Mouse (Mus musculus): ENCODE results near the gene Ddr2. TPM values are rescaled to one million over a fixed set of nuclear protein-coding genes. Genes with fewer than 3 reads are reported as not detected.
"Not testable (repeated sequence)": the region's sequence is repeated elsewhere in the genome, so short reads cannot be mapped to it uniquely, and the experiment has no call there.

Gene Ddr2
- polyA plus RNA-seq, 1 experiment from 2014 or later, result 22.8 TPM

DNA sequence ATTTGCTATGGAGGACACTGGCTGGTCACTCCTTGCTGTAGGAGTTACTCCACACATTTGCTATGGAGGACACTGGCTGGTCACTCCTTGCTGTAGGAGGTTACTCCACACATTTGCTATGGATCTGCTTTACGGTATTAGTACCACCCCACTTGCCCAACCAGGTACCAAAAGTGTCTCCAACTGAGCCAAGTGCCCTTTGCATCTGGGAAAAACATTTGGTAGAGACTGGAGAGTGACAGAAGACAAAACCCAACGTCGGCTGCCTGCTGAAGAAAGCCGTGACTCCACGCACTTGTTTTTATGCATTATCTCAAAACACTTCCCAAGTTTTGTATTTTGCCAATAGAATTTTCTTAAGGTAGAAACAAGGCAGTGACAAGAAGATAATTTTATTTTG is 31.1 kb upstream of the Ddr2 start:
- Histone ChIP-seq H3K27ac (replicated peaks) (no peak overlapping the region), H3K36me3 (peaks cover 26% of the 10 kb centered on the region), H3K9me3 (replicated peaks) (no peaks in the 10 kb centered on the region), H3K27me3 (ENCODE audit: low read depth, poor library complexity, severe bottlenecking) (no peaks in the 10 kb centered on the region), H3K4me3 (no peak overlapping the region), H3K4me1 (no peaks in the 10 kb centered on the region)
- 95% methylated on average over 5 of the region's 5 CpGs for WGBS
- no peak for DNase-seq (ENCODE audit: low spot score)

DNA sequence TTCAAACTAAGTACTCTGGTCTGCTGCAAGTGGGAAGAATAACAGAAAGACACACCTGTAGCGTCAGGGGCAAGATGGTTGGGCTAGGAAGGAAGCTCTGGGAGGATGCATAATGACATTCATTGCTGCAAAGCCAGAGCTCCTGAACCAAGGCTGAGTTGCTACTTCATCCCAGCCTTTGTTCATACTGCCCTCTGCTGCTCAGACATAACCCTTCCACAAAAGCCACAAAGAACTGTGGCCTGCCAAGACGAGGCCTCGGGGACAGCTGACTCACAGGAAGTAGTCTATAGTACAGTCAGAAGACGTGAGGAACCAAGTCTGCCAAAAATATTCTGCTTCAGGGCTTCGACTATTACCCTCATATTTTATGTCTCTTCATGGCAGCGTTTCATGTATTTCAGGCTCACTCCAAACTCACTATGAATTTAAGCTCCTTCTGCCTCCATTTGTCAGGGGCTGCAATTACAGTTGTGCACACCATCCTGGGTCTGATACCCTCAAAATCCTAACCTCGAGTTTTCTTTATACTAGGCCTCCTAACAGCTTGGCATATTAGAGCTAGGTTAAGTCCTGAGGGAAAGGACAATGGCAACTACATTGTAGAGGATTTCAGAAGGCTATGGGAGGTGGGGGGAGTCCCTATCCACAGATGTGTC is 25.9 kb upstream of the Ddr2 start:
- 38% methylated on average over 7 of the region's 7 CpGs for WGBS
- H3K27ac ChIP-seq (replicated peaks), result 0 out of 2 replicates have a peak overlapping the region, but pooled peaks have one; percentile 17

DNA sequence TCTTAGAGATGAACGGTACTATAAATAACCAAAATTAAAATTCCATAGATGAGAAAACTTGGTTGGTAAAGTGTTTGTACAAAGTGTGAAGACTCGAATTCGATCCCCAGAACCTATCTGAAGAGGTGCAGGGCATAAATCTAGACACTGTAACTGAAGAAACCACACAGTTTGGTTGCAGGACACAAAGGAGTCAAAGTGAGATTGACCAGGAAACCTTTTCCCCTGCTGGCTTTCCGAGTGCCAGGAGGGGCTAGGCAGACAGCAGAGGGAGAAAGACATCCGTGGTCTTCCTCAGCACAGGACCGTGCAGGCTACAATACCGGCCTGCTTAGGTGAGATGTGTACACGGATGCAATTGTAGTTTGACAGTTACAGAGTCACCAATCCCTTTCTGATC is 23.7 kb upstream of the Ddr2 start:
- Histone ChIP-seq H3K36me3 (no peaks in the 10 kb centered on the region), H3K27ac (replicated peaks) (no peak overlapping the region), H3K4me1 (no peaks in the 10 kb centered on the region), H3K9me3 (replicated peaks) (no peaks in the 10 kb centered on the region), H3K4me3 (no peak overlapping the region), H3K27me3 (ENCODE audit: low read depth, poor library complexity, severe bottlenecking) (no peaks in the 10 kb centered on the region)
- DNase-seq (ENCODE audit: low spot score), result no peak
- WGBS, result 84% methylated on average over 8 of the region's 8 CpGs

More for the DNA sequence above, 25.9 kb upstream of the Ddr2 start:
- peak; percentile 51 for DNase-seq (ENCODE audit: low spot score)
- Histone ChIP-seq H3K4me3 (no peak overlapping the region), H3K27me3 (ENCODE audit: low read depth, poor library complexity, severe bottlenecking) (no peaks in the 10 kb centered on the region), H3K9me3 (replicated peaks) (no peaks in the 10 kb centered on the region), H3K36me3 (no peaks in the 10 kb centered on the region), H3K4me1 (no peaks in the 10 kb centered on the region)

GRCm38 (mm10) chr1:170130962-170131361 is 20.4 kb upstream of the Ddr2 start:
- DNase-seq (ENCODE audit: low spot score), result no peak
- no peaks in the 10 kb centered on the region for H3K36me3 ChIP-seq
- H3K9me3 ChIP-seq (replicated peaks), result no peaks in the 10 kb centered on the region
- no peaks in the 10 kb centered on the region for H3K4me1 ChIP-seq
- no peak overlapping the region for H3K27ac ChIP-seq (replicated peaks)
- H3K27me3 ChIP-seq (ENCODE audit: low read depth, poor library complexity, severe bottlenecking), result no peaks in the 10 kb centered on the region
- 76% methylated on average over 3 of the region's 3 CpGs for WGBS
- no peak overlapping the region for H3K4me3 ChIP-seq

DNA sequence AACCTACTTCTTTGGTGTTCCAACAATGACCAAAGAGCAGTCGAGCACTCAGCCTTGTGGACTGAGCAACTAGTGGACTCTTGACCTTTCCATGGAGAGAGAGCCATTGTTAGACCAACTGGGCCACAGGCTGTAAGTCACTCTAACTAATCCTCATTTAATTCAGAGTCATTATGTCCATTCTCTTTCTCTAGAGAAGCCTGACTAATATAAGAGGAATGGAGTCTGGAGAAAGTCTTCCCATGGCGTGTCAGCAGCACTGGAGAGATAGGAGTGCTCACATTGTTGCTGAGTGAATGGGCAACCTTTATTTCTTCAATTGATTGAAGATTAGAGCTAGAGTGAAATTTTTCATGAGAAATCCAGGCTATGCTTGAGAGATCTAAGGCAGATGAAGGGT is 14.1 kb upstream of the Ddr2 start:
- no peak for DNase-seq (ENCODE audit: low spot score)
- Histone ChIP-seq H3K4me1 (no peaks in the 10 kb centered on the region; the same call in 1 of the 2 replicates), H3K27me3 (ENCODE audit: low read depth, poor library complexity, severe bottlenecking) (no peaks in the 10 kb centered on the region), H3K4me3 (no peak overlapping the region), H3K9me3 (replicated peaks) (no peaks in the 10 kb centered on the region), H3K36me3 (no peaks in the 10 kb centered on the region), H3K27ac (replicated peaks) (no peak overlapping the region)
- 55% methylated on average over 2 of the region's 2 CpGs for WGBS

GRCm38 (mm10) chr1:170113616-170114015 is 3.1 kb upstream of the Ddr2 start:
- no peaks in the 10 kb centered on the region for H3K27me3 ChIP-seq (ENCODE audit: low read depth, poor library complexity, severe bottlenecking)
- H3K27ac ChIP-seq (replicated peaks), result no peak overlapping the region
- WGBS, result 90% methylated on average over 6 of the region's 6 CpGs
- no peaks in the 10 kb centered on the region; the same call in 1 of the 2 replicates for H3K4me1 ChIP-seq
- H3K36me3 ChIP-seq, result no peaks in the 10 kb centered on the region
- H3K9me3 ChIP-seq (replicated peaks), result no peaks in the 10 kb centered on the region
- DNase-seq (ENCODE audit: low spot score), result no peak
- no peak overlapping the region for H3K4me3 ChIP-seq

DNA sequence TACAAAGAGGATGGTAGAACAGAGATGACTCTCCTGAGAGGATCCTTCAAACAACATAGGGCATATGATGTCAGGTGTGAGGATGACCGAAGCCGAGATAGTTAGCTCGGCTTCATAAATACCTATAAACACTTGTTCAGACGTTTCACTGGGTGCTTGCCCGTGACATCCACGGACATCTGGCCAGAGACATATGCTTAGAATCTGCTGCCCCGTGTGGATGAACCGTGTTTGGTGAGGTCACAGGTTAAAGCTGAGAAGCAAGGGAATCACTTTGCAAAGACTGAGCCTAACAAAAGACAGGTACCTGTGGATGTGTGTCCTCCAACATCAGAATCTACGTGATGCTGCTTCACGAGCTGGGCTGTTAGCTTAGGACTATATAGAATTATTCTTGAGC is 1.7 kb upstream of the Ddr2 start:
- Histone ChIP-seq H3K9me3 (replicated peaks) (no peaks in the 10 kb centered on the region), H3K4me3 (no peak overlapping the region), H3K4me1 (no peaks in the 10 kb centered on the region; the same call in 1 of the 2 replicates), H3K27me3 (ENCODE audit: low read depth, poor library complexity, severe bottlenecking) (no peaks in the 10 kb centered on the region), H3K27ac (replicated peaks) (no peak overlapping the region), H3K36me3 (no peaks in the 10 kb centered on the region)
- WGBS, result 83% methylated on average over 10 of the region's 10 CpGs
- DNase-seq (ENCODE audit: low spot score), result no peak

DNA sequence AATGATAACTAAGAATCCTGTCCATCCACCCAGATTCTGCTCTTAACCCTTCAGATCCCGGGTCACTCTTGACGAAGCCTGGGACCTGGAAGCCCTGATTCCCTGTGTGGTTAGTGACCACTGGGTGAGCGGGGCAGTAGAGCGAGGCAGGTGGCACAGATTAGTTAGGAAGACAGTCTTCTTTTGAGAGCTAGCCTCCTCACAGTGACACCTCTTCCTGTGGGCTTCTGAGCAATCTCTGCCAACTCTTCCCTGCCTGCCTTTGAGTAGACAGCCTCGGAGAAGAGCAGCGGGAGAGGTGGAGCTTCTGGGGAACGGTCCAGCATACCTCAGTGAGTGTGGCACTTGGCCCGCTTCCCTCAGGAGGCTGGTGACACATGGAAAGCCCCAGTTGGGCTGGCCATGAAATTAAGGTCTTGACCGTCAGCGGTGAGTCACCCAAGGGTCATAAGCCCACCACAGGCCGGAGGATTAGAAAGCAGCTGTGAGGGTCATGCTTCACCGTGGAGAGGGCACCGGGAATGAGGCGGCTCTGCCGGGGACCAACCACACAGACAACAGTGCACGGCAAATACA is 1.2 kb upstream of the Ddr2 start:
- Histone ChIP-seq H3K4me3 (no peak overlapping the region), H3K36me3 (no peaks in the 10 kb centered on the region), H3K9me3 (replicated peaks) (no peaks in the 10 kb centered on the region), H3K27me3 (ENCODE audit: low read depth, poor library complexity, severe bottlenecking) (no peaks in the 10 kb centered on the region), H3K4me1 (no peaks in the 10 kb centered on the region; the same call in 1 of the 2 replicates), H3K27ac (replicated peaks) (no peak overlapping the region; the same call in 1 of the 2 replicates)
- 80% methylated on average over 16 of the region's 16 CpGs for WGBS
- no peak for DNase-seq (ENCODE audit: low spot score)

GRCm38 (mm10) chr1:170109776-170110515 is 616 bp downstream of the Ddr2 start:
- H3K27me3 ChIP-seq (ENCODE audit: low read depth, poor library complexity, severe bottlenecking), result no peaks in the 10 kb centered on the region
- no peaks in the 10 kb centered on the region for H3K9me3 ChIP-seq (replicated peaks)
- H3K4me3 ChIP-seq, result peak overlapping the region; percentile 28; the same call in 1 of the 2 replicates
- peak; percentile 18 for DNase-seq (ENCODE audit: low spot score)
- H3K36me3 ChIP-seq, result no peaks in the 10 kb centered on the region
- 77% methylated on average over 19 of the region's 19 CpGs for WGBS
- H3K4me1 ChIP-seq, result no peaks in the 10 kb centered on the region; the same call in 1 of the 2 replicates
- peak overlapping the region; percentile 49; the same call in 1 of the 2 replicates for H3K27ac ChIP-seq (replicated peaks)

- DNase-seq (ENCODE audit: low spot score); H3K36me3 ChIP-seq; H3K27ac ChIP-seq (replicated peaks); H3K9me3 ChIP-seq (replicated peaks); H3K4me3 ChIP-seq; H3K4me1 ChIP-seq; H3K27me3 ChIP-seq (ENCODE audit: low read depth, poor library complexity, severe bottlenecking): not testable (repeated sequence)
- WGBS, result 87% methylated on average over 6 of the region's 6 CpGs
These were observed 7.7 kb downstream of the Ddr2 start for GRCm38 (mm10) chr1:170102814-170103213.

DNA sequence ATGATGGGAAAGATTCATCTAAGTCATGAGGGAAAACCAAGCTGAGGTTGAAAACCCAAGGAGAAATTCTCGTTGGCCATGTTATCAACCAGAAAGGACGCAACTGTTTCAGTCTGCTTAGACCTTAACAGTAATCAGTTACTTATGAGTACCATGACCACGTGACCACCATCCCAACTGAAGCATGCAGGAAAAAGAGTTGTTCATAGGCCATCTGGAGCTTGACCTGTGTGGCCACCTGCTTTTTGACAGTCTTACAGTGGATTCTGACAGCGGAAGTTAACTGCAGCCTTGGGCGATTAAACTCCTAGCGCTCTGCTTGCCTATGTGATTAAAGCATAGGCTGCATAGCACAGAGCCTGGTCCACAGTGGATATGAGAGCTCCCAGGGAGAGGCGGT is 23.9 kb downstream of the Ddr2 start:
- Histone ChIP-seq H3K4me3 (no peak overlapping the region), H3K4me1 (no peaks in the 10 kb centered on the region), H3K27ac (replicated peaks) (no peak overlapping the region), H3K27me3 (ENCODE audit: low read depth, poor library complexity, severe bottlenecking) (no peaks in the 10 kb centered on the region), H3K36me3 (no peaks in the 10 kb centered on the region), H3K9me3 (replicated peaks) (no peaks in the 10 kb centered on the region)
- WGBS, result 97% methylated on average over 7 of the region's 7 CpGs
- no peak for DNase-seq (ENCODE audit: low spot score)

- Histone ChIP-seq H3K27me3 (ENCODE audit: low read depth, poor library complexity, severe bottlenecking) (no peaks in the 10 kb centered on the region), H3K9me3 (replicated peaks) (no peaks in the 10 kb centered on the region), H3K36me3 (no peaks in the 10 kb centered on the region), H3K4me1 (no peaks in the 10 kb centered on the region), H3K4me3 (no peak overlapping the region), H3K27ac (replicated peaks) (no peak overlapping the region)
- no peak for DNase-seq (ENCODE audit: low spot score)
- WGBS, result 92% methylated on average over 12 of the region's 12 CpGs
These were observed 26.3 kb downstream of the Ddr2 start for GRCm38 (mm10) chr1:170084151-170084796.

Data from midbrain, embryonic 10.5 days (tissue).